Mouse (Mus musculus) ES-E14 (cell line): Measurements from ENCODE around the gene Tmem97.

ENCODE experiments used
- CHD2 ChIP-seq: IDR thresholded peaks from 2 replicates; pipeline ENCODE4 v1.6.1; 2014; ENCODE audit warnings: mild to moderate bottlenecking, low read depth, low read length, inconsistent platforms
- HCFC1 ChIP-seq: IDR thresholded peaks from 2 replicates; pipeline ENCODE4 v1.6.1; 2012; ENCODE audit warnings: low read length, inconsistent platforms, borderline replicate concordance; ENCODE audit not compliant: insufficient read depth
- MAFK ChIP-seq: IDR thresholded peaks from 2 replicates; pipeline ENCODE4 v1.6.1; 2014; ENCODE audit warnings: mild to moderate bottlenecking, low read depth, low read length, inconsistent platforms; ENCODE audit not compliant: insufficient read depth
- ZC3H11A ChIP-seq: IDR thresholded peaks from 2 replicates; pipeline ENCODE4 v1.6.1; 2012; ENCODE audit warnings: low read depth, mild to moderate bottlenecking, inconsistent platforms, low read length, borderline replicate concordance
- ZNF384 ChIP-seq: IDR thresholded peaks from 2 replicates; pipeline ENCODE4 v1.6.1; 2012; ENCODE audit warnings: low read depth, low read length, inconsistent platforms

GRCm38 (mm10) chr11:78560447-78560846 is 9.9 kb upstream of the Tmem97 start:
- TF ChIP-seq ZC3H11A (0 out of 2 replicates have a peak, but pooled peaks have one; percentile 7), MAFK (no peak), ZNF384 (no peak), CHD2 (no peak), HCFC1 (no peak)
